Mouse (Mus musculus): ENCODE results near the gene Ms4a14.
"Not testable (repeated sequence)": the region's sequence is repeated elsewhere in the genome, so short reads cannot be mapped to it uniquely, and the experiment has no call there.

Gene Ms4a14

DNA sequence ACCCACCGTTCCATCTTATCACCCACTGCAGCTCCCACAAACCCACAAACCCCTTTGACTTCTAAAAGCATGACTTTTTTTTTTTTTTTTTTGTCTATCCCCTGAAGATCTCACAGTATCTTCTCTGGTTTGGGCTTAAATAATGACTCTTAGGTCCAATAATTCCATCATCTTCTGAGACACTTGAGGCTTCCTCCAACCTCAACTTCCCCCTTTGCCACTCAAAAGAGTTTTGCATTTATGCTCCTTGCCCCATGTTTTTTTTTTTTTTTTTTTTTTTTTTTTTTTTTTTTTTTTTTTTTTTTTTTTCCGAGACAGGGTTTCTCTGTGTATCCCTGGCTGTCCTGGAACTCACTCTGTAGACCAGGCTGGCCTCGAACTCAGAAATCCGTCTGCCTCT is 51.3 kb downstream of the Ms4a14 start:
- DNase-seq (ENCODE audit: low spot score) = not testable (repeated sequence)

DNA sequence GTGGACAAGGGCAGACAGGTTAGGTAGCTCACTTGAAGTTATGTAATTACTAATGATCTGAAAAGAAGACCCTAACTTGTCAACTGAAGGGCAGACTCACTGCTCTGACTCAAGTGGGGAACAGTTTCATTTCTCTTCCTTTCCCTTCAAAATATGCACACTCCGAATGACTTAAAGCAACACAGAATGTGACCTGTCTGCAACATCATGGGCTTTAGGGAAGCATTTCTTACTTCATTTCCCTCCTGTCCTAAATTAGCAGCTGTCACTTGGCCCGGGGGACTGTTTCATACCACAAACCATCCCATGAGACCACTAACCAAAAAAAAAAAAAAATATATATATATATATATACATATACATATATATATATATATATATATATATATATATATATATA is 52.7 kb downstream of the Ms4a14 start:
- DNase-seq (ENCODE audit: low spot score) = no peak
